Mouse (Mus musculus): ENCODE results near the gene Znrf2. TPM values are rescaled to one million over a fixed set of nuclear protein-coding genes. Genes with fewer than 3 reads are reported as not detected.

The Znrf2 gene
- polyA plus RNA-seq, 1 experiment from 2014 or later, result 2.3 TPM

GRCm38 (mm10) chr6:54916941-54917340 lies 100.2 kb downstream of the Znrf2 start:
- H3K9me3 ChIP-seq (ENCODE audit: control insufficient read depth, low read length), result no peaks in the 10 kb centered on the region
- DNase-seq (ENCODE audit: low spot score), result no peak

GRCm38 (mm10) chr6:54917523-54917922 lies 100.8 kb downstream of the Znrf2 start:
- Histone ChIP-seq H3K27me3 (ENCODE audit: control insufficient read depth, insufficient read depth, low read length) (no peaks in the 10 kb centered on the region), H3K36me3 (ENCODE audit: control insufficient read depth, insufficient read depth, low read length) (no peaks in the 10 kb centered on the region), H3K4me1 (ENCODE audit: control insufficient read depth, insufficient read depth, low read length) (no peaks in the 10 kb centered on the region), H3K9ac (ENCODE audit: low read length) (no peak overlapping the region), H3K27ac (replicated peaks; ENCODE audit: low read depth, low read length) (no peak overlapping the region), H3K4me3 (ENCODE audit: low read depth, low read length) (no peak overlapping the region), H3K9me3 (ENCODE audit: control insufficient read depth, low read length) (no peaks in the 10 kb centered on the region), H3K4me2 (ENCODE audit: low read depth, severe bottlenecking) (no peak overlapping the region)
- DNase-seq (ENCODE audit: low spot score) (peak; percentile 66), ATAC-seq (ENCODE audit: insufficient number of reproducible peaks, low FRiP score, low TSS enrichment, low read depth) (no peak)
- 43% methylated on average over 4 of the region's 4 CpGs for WGBS

More at GRCm38 (mm10) chr6:54916941-54917340, 100.2 kb downstream of the Znrf2 start:
- Histone ChIP-seq H3K27ac (replicated peaks; ENCODE audit: low read depth, low read length) (no peak overlapping the region), H3K4me3 (ENCODE audit: low read depth, low read length) (no peak overlapping the region), H3K4me1 (ENCODE audit: control insufficient read depth, insufficient read depth, low read length) (no peaks in the 10 kb centered on the region), H3K4me2 (ENCODE audit: low read depth, severe bottlenecking) (no peak overlapping the region), H3K9ac (ENCODE audit: low read length) (no peak overlapping the region), H3K27me3 (ENCODE audit: control insufficient read depth, insufficient read depth, low read length) (no peaks in the 10 kb centered on the region), H3K36me3 (ENCODE audit: control insufficient read depth, insufficient read depth, low read length) (no peaks in the 10 kb centered on the region)
- 71% methylated on average over 4 of the region's 4 CpGs for WGBS
- no peak for ATAC-seq (ENCODE audit: insufficient number of reproducible peaks, low FRiP score, low TSS enrichment, low read depth)

- H3K4me2 ChIP-seq (ENCODE audit: low read depth, severe bottlenecking), result no peak overlapping the region
- no peaks in the 10 kb centered on the region for H3K4me1 ChIP-seq (ENCODE audit: control insufficient read depth, insufficient read depth, low read length)
- DNase-seq (ENCODE audit: low spot score) (no peak), ATAC-seq (ENCODE audit: insufficient number of reproducible peaks, low FRiP score, low TSS enrichment, low read depth) (no peak)
- WGBS, result 95% methylated on average over 5 of the region's 5 CpGs
- no peaks in the 10 kb centered on the region for H3K9me3 ChIP-seq (ENCODE audit: control insufficient read depth, low read length)
- no peaks in the 10 kb centered on the region for H3K36me3 ChIP-seq (ENCODE audit: control insufficient read depth, insufficient read depth, low read length)
- H3K9ac ChIP-seq (ENCODE audit: low read length), result no peak overlapping the region
- no peak overlapping the region for H3K4me3 ChIP-seq (ENCODE audit: low read depth, low read length)
- H3K27ac ChIP-seq (replicated peaks; ENCODE audit: low read depth, low read length), result no peak overlapping the region
- no peaks in the 10 kb centered on the region for H3K27me3 ChIP-seq (ENCODE audit: control insufficient read depth, insufficient read depth, low read length)
Measured at GRCm38 (mm10) chr6:54918521-54918920, 101.8 kb downstream of the Znrf2 start.

DNA sequence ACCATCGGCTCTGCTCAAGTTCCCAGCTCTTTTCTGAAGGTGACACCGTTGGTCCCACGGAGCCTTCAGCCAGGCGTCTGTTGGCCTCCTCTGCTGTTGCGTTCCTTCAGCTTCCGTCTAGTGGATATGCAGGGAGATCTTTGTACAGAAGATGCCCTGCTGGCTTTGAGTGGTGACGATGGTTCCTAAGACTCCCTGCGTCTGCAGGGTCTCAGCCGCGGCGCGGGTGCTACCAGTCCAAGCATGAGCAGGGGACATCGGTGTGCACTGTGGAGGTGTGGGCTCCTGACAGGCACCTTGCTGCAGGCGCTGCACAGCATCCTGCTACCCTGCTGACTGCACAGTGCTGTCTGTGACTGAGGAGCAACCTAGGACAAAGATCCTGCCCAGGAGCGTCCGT lies 107.8 kb downstream of the Znrf2 start:
- Histone ChIP-seq H3K9ac (ENCODE audit: low read length) (no peak overlapping the region), H3K4me1 (ENCODE audit: control insufficient read depth, insufficient read depth, low read length) (no peaks in the 10 kb centered on the region), H3K27me3 (ENCODE audit: control insufficient read depth, insufficient read depth, low read length) (no peaks in the 10 kb centered on the region), H3K4me3 (ENCODE audit: low read depth, low read length) (no peak overlapping the region), H3K36me3 (ENCODE audit: control insufficient read depth, insufficient read depth, low read length) (no peaks in the 10 kb centered on the region), H3K4me2 (ENCODE audit: low read depth, severe bottlenecking) (no peak overlapping the region), H3K27ac (replicated peaks; ENCODE audit: low read depth, low read length) (no peak overlapping the region), H3K9me3 (ENCODE audit: control insufficient read depth, low read length) (no peaks in the 10 kb centered on the region)
- ATAC-seq (ENCODE audit: insufficient number of reproducible peaks, low FRiP score, low TSS enrichment, low read depth) (no peak), DNase-seq (ENCODE audit: low spot score) (no peak)
- WGBS, result 94% methylated on average over 16 of the region's 16 CpGs

GRCm38 (mm10) chr6:54925736-54926440 lies 109.2 kb downstream of the Znrf2 start:
- no peak overlapping the region for H3K4me2 ChIP-seq (ENCODE audit: low read depth, severe bottlenecking)
- no peaks in the 10 kb centered on the region for H3K27me3 ChIP-seq (ENCODE audit: control insufficient read depth, insufficient read depth, low read length)
- H3K4me1 ChIP-seq (ENCODE audit: control insufficient read depth, insufficient read depth, low read length), result no peaks in the 10 kb centered on the region
- DNase-seq (ENCODE audit: low spot score) (no peak), ATAC-seq (ENCODE audit: insufficient number of reproducible peaks, low FRiP score, low TSS enrichment, low read depth) (no peak)
- no peak overlapping the region for H3K27ac ChIP-seq (replicated peaks; ENCODE audit: low read depth, low read length)
- H3K9ac ChIP-seq (ENCODE audit: low read length), result no peak overlapping the region
- no peaks in the 10 kb centered on the region for H3K36me3 ChIP-seq (ENCODE audit: control insufficient read depth, insufficient read depth, low read length)
- no peak overlapping the region for H3K4me3 ChIP-seq (ENCODE audit: low read depth, low read length)
- no peaks in the 10 kb centered on the region for H3K9me3 ChIP-seq (ENCODE audit: control insufficient read depth, low read length)
- 58% methylated on average over 7 of the region's 7 CpGs for WGBS

DNA sequence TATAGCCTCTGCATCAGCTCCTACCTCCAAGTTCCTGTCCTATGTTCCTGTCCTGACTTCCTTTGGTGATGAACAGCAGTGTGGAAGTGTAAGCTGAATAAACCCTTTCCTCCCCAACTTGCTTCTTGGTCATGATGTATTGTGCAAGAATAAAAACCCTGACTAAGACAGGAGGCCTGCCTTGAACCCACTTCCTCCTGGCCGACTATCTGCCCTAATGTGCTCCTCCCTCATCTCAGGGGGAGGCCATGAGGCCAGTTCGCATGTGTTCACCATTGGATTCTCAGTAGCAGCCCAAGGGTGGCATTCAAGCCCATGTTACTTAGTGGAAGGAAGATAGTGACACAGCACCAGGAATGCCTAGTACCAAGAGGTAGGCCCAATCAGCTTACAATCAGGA lies 110.2 kb downstream of the Znrf2 start:
- no peaks in the 10 kb centered on the region for H3K27me3 ChIP-seq (ENCODE audit: control insufficient read depth, insufficient read depth, low read length)
- no peak overlapping the region for H3K27ac ChIP-seq (replicated peaks; ENCODE audit: low read depth, low read length)
- H3K4me1 ChIP-seq (ENCODE audit: control insufficient read depth, insufficient read depth, low read length), result no peaks in the 10 kb centered on the region
- no peak overlapping the region for H3K4me2 ChIP-seq (ENCODE audit: low read depth, severe bottlenecking)
- no peak overlapping the region for H3K4me3 ChIP-seq (ENCODE audit: low read depth, low read length)
- 74% methylated on average over 2 of the region's 2 CpGs for WGBS
- ATAC-seq (ENCODE audit: insufficient number of reproducible peaks, low FRiP score, low TSS enrichment, low read depth) (no peak), DNase-seq (ENCODE audit: low spot score) (no peak)
- no peaks in the 10 kb centered on the region for H3K9me3 ChIP-seq (ENCODE audit: control insufficient read depth, low read length)
- H3K9ac ChIP-seq (ENCODE audit: low read length), result no peak overlapping the region
- H3K36me3 ChIP-seq (ENCODE audit: control insufficient read depth, insufficient read depth, low read length), result no peaks in the 10 kb centered on the region

DNA sequence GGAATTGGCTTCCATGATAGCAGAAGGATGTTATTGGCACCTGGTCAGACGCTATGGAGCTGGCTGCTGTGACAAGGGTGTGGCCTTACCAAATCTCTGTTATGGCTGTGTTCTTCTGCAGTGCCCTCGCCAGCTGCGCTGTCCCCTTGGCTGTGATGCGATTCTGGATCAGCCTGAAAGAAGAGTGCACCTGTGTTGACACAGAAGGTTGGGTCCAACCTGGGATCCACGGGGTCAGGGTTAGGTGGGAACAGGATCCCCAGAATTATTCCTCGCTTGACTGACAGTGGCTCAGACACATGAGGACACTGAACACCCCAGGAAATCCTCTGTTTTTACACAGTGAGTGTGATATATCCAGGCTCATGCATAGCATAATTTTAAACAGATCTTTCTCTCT lies 111.2 kb downstream of the Znrf2 start:
- Histone ChIP-seq H3K4me2 (ENCODE audit: low read depth, severe bottlenecking) (no peak overlapping the region), H3K27ac (replicated peaks; ENCODE audit: low read depth, low read length) (no peak overlapping the region), H3K4me1 (ENCODE audit: control insufficient read depth, insufficient read depth, low read length) (no peaks in the 10 kb centered on the region), H3K9ac (ENCODE audit: low read length) (no peak overlapping the region), H3K27me3 (ENCODE audit: control insufficient read depth, insufficient read depth, low read length) (no peaks in the 10 kb centered on the region), H3K9me3 (ENCODE audit: control insufficient read depth, low read length) (no peaks in the 10 kb centered on the region), H3K36me3 (ENCODE audit: control insufficient read depth, insufficient read depth, low read length) (no peaks in the 10 kb centered on the region), H3K4me3 (ENCODE audit: low read depth, low read length) (no peak overlapping the region)
- DNase-seq (ENCODE audit: low spot score) (no peak), ATAC-seq (ENCODE audit: insufficient number of reproducible peaks, low FRiP score, low TSS enrichment, low read depth) (no peak)
- WGBS, result 87% methylated on average over 6 of the region's 6 CpGs

- Histone ChIP-seq H3K27ac (replicated peaks; ENCODE audit: low read depth, low read length) (no peak overlapping the region), H3K9me3 (ENCODE audit: control insufficient read depth, low read length) (no peaks in the 10 kb centered on the region), H3K4me2 (ENCODE audit: low read depth, severe bottlenecking) (no peak overlapping the region), H3K27me3 (ENCODE audit: control insufficient read depth, insufficient read depth, low read length) (no peaks in the 10 kb centered on the region), H3K36me3 (ENCODE audit: control insufficient read depth, insufficient read depth, low read length) (no peaks in the 10 kb centered on the region), H3K4me3 (ENCODE audit: low read depth, low read length) (no peak overlapping the region), H3K9ac (ENCODE audit: low read length) (no peak overlapping the region), H3K4me1 (ENCODE audit: control insufficient read depth, insufficient read depth, low read length) (no peaks in the 10 kb centered on the region)
- DNase-seq (ENCODE audit: low spot score) (no peak), ATAC-seq (ENCODE audit: insufficient number of reproducible peaks, low FRiP score, low TSS enrichment, low read depth) (no peak)
- 92% methylated on average over 4 of the region's 4 CpGs for WGBS
Measured at GRCm38 (mm10) chr6:54931641-54932040, 114.9 kb downstream of the Znrf2 start.

- H3K27ac ChIP-seq (replicated peaks; ENCODE audit: low read depth, low read length), result no peak overlapping the region
- ATAC-seq (ENCODE audit: insufficient number of reproducible peaks, low FRiP score, low TSS enrichment, low read depth), result no peak
- WGBS, result 93% methylated on average over 12 of the region's 12 CpGs
Measured at GRCm38 (mm10) chr6:54932526-54932925, 115.8 kb downstream of the Znrf2 start.

More at GRCm38 (mm10) chr6:54932526-54932925, 115.8 kb downstream of the Znrf2 start:
- Histone ChIP-seq H3K36me3 (ENCODE audit: control insufficient read depth, insufficient read depth, low read length) (no peaks in the 10 kb centered on the region), H3K4me2 (ENCODE audit: low read depth, severe bottlenecking) (no peak overlapping the region), H3K9me3 (ENCODE audit: control insufficient read depth, low read length) (no peaks in the 10 kb centered on the region), H3K27me3 (ENCODE audit: control insufficient read depth, insufficient read depth, low read length) (no peaks in the 10 kb centered on the region), H3K4me3 (ENCODE audit: low read depth, low read length) (no peak overlapping the region), H3K4me1 (ENCODE audit: control insufficient read depth, insufficient read depth, low read length) (no peaks in the 10 kb centered on the region), H3K9ac (ENCODE audit: low read length) (no peak overlapping the region)
- no peak for DNase-seq (ENCODE audit: low spot score)

Measured in limb, embryonic 11.5 days (tissue).